Mouse (Mus musculus): ENCODE measurements around the gene Srsf11. TPM values are rescaled to one million over a fixed set of nuclear protein-coding genes. Genes with fewer than 3 reads are reported as not detected.

Gene Srsf11
- polyA plus RNA-seq, 1 experiment from 2014 or later, result 216 TPM

GRCm38 (mm10) chr3:158061811-158062523 is 25.5 kb upstream of the Srsf11 start:
- no peak overlapping the region for H3K4me3 ChIP-seq (ENCODE audit: low read depth, low read length)
- peaks cover 8% of the 10 kb centered on the region for H3K36me3 ChIP-seq (ENCODE audit: control insufficient read depth, insufficient read depth, low read length)
- H3K9me3 ChIP-seq (replicated peaks; ENCODE audit: control insufficient read depth, low read length), result no peaks in the 10 kb centered on the region
- H3K9ac ChIP-seq (ENCODE audit: low read depth, low read length), result no peak overlapping the region
- WGBS (ENCODE audit: insufficient replicate concordance), result 91% methylated on average over 5 of the region's 5 CpGs
- H3K27me3 ChIP-seq (ENCODE audit: control insufficient read depth, insufficient read depth, low read length), result no peaks in the 10 kb centered on the region
- H3K4me2 ChIP-seq, result no peak overlapping the region
- H3K4me1 ChIP-seq (ENCODE audit: control insufficient read depth, insufficient read depth, low read length), result no peaks in the 10 kb centered on the region
- no peak overlapping the region for H3K27ac ChIP-seq (ENCODE audit: low read depth, low read length)
- no peak for ATAC-seq (replicated peaks; ENCODE audit: insufficient number of reproducible peaks, low FRiP score, low TSS enrichment)

- no peaks in the 10 kb centered on the region for H3K27me3 ChIP-seq (ENCODE audit: control insufficient read depth, insufficient read depth, low read length)
- H3K4me1 ChIP-seq (ENCODE audit: control insufficient read depth, insufficient read depth, low read length), result no peaks in the 10 kb centered on the region
- no peak overlapping the region for H3K27ac ChIP-seq (ENCODE audit: low read depth, low read length)
- H3K4me3 ChIP-seq (ENCODE audit: low read depth, low read length), result no peak overlapping the region
- no peak overlapping the region for H3K4me2 ChIP-seq
- WGBS (ENCODE audit: insufficient replicate concordance), result 78% methylated on average over 2 of the region's 2 CpGs
- peaks cover 16% of the 10 kb centered on the region for H3K36me3 ChIP-seq (ENCODE audit: control insufficient read depth, insufficient read depth, low read length)
- H3K9ac ChIP-seq (ENCODE audit: low read depth, low read length), result no peak overlapping the region
- no peaks in the 10 kb centered on the region for H3K9me3 ChIP-seq (replicated peaks; ENCODE audit: control insufficient read depth, low read length)
- no peak for ATAC-seq (replicated peaks; ENCODE audit: insufficient number of reproducible peaks, low FRiP score, low TSS enrichment)
These were observed 24.3 kb upstream of the Srsf11 start for GRCm38 (mm10) chr3:158060621-158061291.

- no peak for ATAC-seq (replicated peaks; ENCODE audit: insufficient number of reproducible peaks, low FRiP score, low TSS enrichment)
- Histone ChIP-seq H3K27ac (ENCODE audit: low read depth, low read length) (no peak overlapping the region), H3K4me2 (no peak overlapping the region), H3K4me3 (ENCODE audit: low read depth, low read length) (no peak overlapping the region), H3K36me3 (ENCODE audit: control insufficient read depth, insufficient read depth, low read length) (no peaks in the 10 kb centered on the region; the same call in 1 of the 2 replicates), H3K4me1 (ENCODE audit: control insufficient read depth, insufficient read depth, low read length) (no peaks in the 10 kb centered on the region), H3K9me3 (replicated peaks; ENCODE audit: control insufficient read depth, low read length) (no peaks in the 10 kb centered on the region), H3K27me3 (ENCODE audit: control insufficient read depth, insufficient read depth, low read length) (no peaks in the 10 kb centered on the region), H3K9ac (ENCODE audit: low read depth, low read length) (no peak overlapping the region)
- 77% methylated on average over 2 of the region's 2 CpGs for WGBS (ENCODE audit: insufficient replicate concordance)
These were observed 13.1 kb upstream of the Srsf11 start for GRCm38 (mm10) chr3:158049508-158049907.

GRCm38 (mm10) chr3:158040755-158041154 is 4.3 kb upstream of the Srsf11 start:
- no peak overlapping the region for H3K4me2 ChIP-seq
- ATAC-seq (replicated peaks; ENCODE audit: insufficient number of reproducible peaks, low FRiP score, low TSS enrichment), result no peak
- H3K27me3 ChIP-seq (ENCODE audit: control insufficient read depth, insufficient read depth, low read length), result no peaks in the 10 kb centered on the region
- no peaks in the 10 kb centered on the region for H3K9me3 ChIP-seq (replicated peaks; ENCODE audit: control insufficient read depth, low read length)
- 83% methylated on average over 2 of the region's 2 CpGs for WGBS (ENCODE audit: insufficient replicate concordance)
- H3K9ac ChIP-seq (ENCODE audit: low read depth, low read length), result no peak overlapping the region
- no peak overlapping the region for H3K4me3 ChIP-seq (ENCODE audit: low read depth, low read length)
- no peaks in the 10 kb centered on the region for H3K36me3 ChIP-seq (ENCODE audit: control insufficient read depth, insufficient read depth, low read length)
- H3K4me1 ChIP-seq (ENCODE audit: control insufficient read depth, insufficient read depth, low read length), result no peaks in the 10 kb centered on the region
- no peak overlapping the region for H3K27ac ChIP-seq (ENCODE audit: low read depth, low read length)

DNA sequence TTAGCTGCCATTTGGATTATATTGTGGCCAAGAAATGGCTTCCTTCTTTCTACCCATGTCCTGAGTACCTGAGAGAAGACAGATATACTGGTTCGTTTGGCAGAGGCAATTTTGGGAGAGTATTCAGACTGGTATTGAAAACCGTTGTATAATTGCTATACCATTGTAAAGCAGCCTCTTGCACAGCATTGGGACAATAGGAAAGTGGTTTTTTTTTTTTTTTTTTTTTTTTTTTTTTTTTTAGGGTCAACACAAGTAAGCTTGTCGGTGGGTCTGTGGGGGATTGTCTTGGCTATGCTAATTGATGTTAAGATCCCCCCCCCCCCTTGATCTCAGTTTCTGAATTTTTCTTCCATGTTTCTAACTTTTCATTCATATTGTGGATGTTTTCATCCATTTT is 1.7 kb upstream of the Srsf11 start:
- Histone ChIP-seq H3K4me2 (no peak overlapping the region), H3K27me3 (ENCODE audit: control insufficient read depth, insufficient read depth, low read length) (no peaks in the 10 kb centered on the region), H3K9ac (ENCODE audit: low read depth, low read length) (no peak overlapping the region), H3K9me3 (replicated peaks; ENCODE audit: control insufficient read depth, low read length) (no peaks in the 10 kb centered on the region), H3K4me3 (ENCODE audit: low read depth, low read length) (no peak overlapping the region), H3K4me1 (ENCODE audit: control insufficient read depth, insufficient read depth, low read length) (peaks cover 4% of the 10 kb centered on the region; the same call in 1 of the 2 replicates), H3K27ac (ENCODE audit: low read depth, low read length) (no peak overlapping the region), H3K36me3 (ENCODE audit: control insufficient read depth, insufficient read depth, low read length) (no peaks in the 10 kb centered on the region)
- ATAC-seq (replicated peaks; ENCODE audit: insufficient number of reproducible peaks, low FRiP score, low TSS enrichment), result no peak
- 90% methylated on average over 3 of the region's 3 CpGs for WGBS (ENCODE audit: insufficient replicate concordance)

DNA sequence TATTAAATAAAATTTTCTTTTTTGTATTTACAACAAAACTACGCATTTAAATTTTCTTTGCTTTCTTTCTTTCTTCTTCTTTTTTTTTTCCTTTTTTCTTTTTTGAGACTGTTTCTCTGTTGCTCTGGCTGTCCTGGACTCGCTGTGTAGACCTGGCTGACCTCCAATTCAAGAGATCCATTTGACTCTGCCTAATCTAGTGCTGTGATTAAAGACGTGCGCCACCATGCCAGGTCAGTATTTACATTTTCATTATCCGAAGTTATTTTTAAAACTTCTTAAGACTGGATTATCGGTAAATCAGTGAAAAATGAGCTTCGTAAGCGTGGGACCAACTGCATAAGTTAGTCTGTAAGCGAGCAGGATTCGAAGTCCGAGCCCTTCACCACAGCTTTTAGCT is 573 bp downstream of the Srsf11 start:
- Histone ChIP-seq H3K4me1 (ENCODE audit: control insufficient read depth, insufficient read depth, low read length) (peaks cover 9% of the 10 kb centered on the region; the same call in 1 of the 2 replicates), H3K27me3 (ENCODE audit: control insufficient read depth, insufficient read depth, low read length) (no peaks in the 10 kb centered on the region), H3K36me3 (ENCODE audit: control insufficient read depth, insufficient read depth, low read length) (no peaks in the 10 kb centered on the region), H3K9ac (ENCODE audit: low read depth, low read length) (peak overlapping the region; percentile 96), H3K9me3 (replicated peaks; ENCODE audit: control insufficient read depth, low read length) (no peaks in the 10 kb centered on the region), H3K27ac (ENCODE audit: low read depth, low read length) (peak overlapping the region; percentile 88), H3K4me2 (peak overlapping the region; percentile 81), H3K4me3 (ENCODE audit: low read depth, low read length) (peak overlapping the region; percentile 85)
- WGBS (ENCODE audit: insufficient replicate concordance), result 1% methylated on average over 11 of the region's 11 CpGs
- ATAC-seq (replicated peaks; ENCODE audit: insufficient number of reproducible peaks, low FRiP score, low TSS enrichment), result no peak

DNA sequence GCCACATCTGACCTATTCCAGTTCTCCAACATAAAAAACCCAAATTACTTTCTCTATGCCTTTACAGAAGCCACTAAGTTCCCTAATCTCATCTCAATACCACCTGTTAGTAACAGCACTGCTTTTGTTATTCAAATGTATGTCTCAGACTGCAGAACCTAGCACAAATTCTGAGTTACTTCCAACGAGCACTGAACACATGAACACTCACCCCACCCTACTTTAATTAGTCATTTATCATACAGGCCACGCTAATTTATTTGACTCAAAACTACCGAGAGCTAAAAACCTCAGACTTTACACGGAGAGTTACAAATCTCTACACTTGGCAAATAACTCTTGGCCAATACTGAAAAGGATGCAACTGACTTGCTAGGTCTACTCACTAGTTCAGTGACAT is 4.3 kb downstream of the Srsf11 start:
- 9% methylated on average over 4 of the region's 4 CpGs for WGBS (ENCODE audit: insufficient replicate concordance)
- H3K9ac ChIP-seq (ENCODE audit: low read depth, low read length), result peak overlapping the region; percentile 98
- H3K27ac ChIP-seq (ENCODE audit: low read depth, low read length), result peak overlapping the region; percentile 99

GRCm38 (mm10) chr3:158031371-158031925 is 5.0 kb downstream of the Srsf11 start:
- Histone ChIP-seq H3K4me3 (ENCODE audit: low read depth, low read length) (peak overlapping the region; percentile 95), H3K4me1 (ENCODE audit: control insufficient read depth, insufficient read depth, low read length) (peaks cover 12% of the 10 kb centered on the region), H3K27ac (ENCODE audit: low read depth, low read length) (peak overlapping the region; percentile 99), H3K9ac (ENCODE audit: low read depth, low read length) (peak overlapping the region; percentile 98), H3K36me3 (ENCODE audit: control insufficient read depth, insufficient read depth, low read length) (no peaks in the 10 kb centered on the region), H3K9me3 (replicated peaks; ENCODE audit: control insufficient read depth, low read length) (no peaks in the 10 kb centered on the region), H3K27me3 (ENCODE audit: control insufficient read depth, insufficient read depth, low read length) (no peaks in the 10 kb centered on the region), H3K4me2 (peak overlapping the region; percentile 87)
- ATAC-seq (replicated peaks; ENCODE audit: insufficient number of reproducible peaks, low FRiP score, low TSS enrichment), result peak; percentile 88
- under 1% methylated on average over 61 of the region's 61 CpGs for WGBS (ENCODE audit: insufficient replicate concordance)

More for the DNA sequence above, 4.3 kb downstream of the Srsf11 start:
- H3K9me3 ChIP-seq (replicated peaks; ENCODE audit: control insufficient read depth, low read length), result no peaks in the 10 kb centered on the region
- H3K27me3 ChIP-seq (ENCODE audit: control insufficient read depth, insufficient read depth, low read length), result no peaks in the 10 kb centered on the region
- H3K36me3 ChIP-seq (ENCODE audit: control insufficient read depth, insufficient read depth, low read length), result no peaks in the 10 kb centered on the region
- no peak for ATAC-seq (replicated peaks; ENCODE audit: insufficient number of reproducible peaks, low FRiP score, low TSS enrichment)
- peak overlapping the region; percentile 87 for H3K4me2 ChIP-seq
- peak overlapping the region; percentile 95 for H3K4me3 ChIP-seq (ENCODE audit: low read depth, low read length)
- H3K4me1 ChIP-seq (ENCODE audit: control insufficient read depth, insufficient read depth, low read length), result peaks cover 12% of the 10 kb centered on the region

All from heart, embryonic 11.5 days (tissue).